Mouse (Mus musculus) layer of hippocampus, adult 2 months (tissue): Measurements from ENCODE around the gene Scn5a. TPM values are rescaled to one million over a fixed set of nuclear protein-coding genes. Genes with fewer than 3 reads are reported as not detected.

ENCODE experiments used
- DNase-seq, 2 experiments: peaks; one replicate each; pipeline ENCODE4 v3.0.0; 2022; ENCODE audit warnings: low spot score in 2 of 2
- H3K27ac ChIP-seq: fragments of 200-600 bp; 2 replicates; pipeline ENCODE4 v1.8.1; 2022
- H3K4me3 ChIP-seq: fragments of 200-600 bp; 2 replicates; pipeline ENCODE4 v1.8.1; 2022; ENCODE audit warnings: mild to moderate bottlenecking
- CTCF ChIP-seq: fragments of 200-600 bp; conservative IDR thresholded peaks from 2 replicates; pipeline ENCODE4 v1.8.1; 2022; ENCODE audit warnings: antibody characterized with exemption, mild to moderate bottlenecking, moderate library complexity
- total RNA-seq, 2 experiments: library from RNA; stranded (reverse); gene quantifications; 2 replicates each; pipeline ENCODE4 v1.2.3; 2021

Scn5a gene
- total RNA-seq, 2 experiments from 2014 or later: 0.86 to 0.97 TPM

- peak overlapping the region; percentile 49 for H3K4me3 ChIP-seq
- no peak for DNase-seq
Observed at GRCm38 (mm10) chr9:119578311-119578635, 543 bp downstream of the Scn5a start.

GRCm38 (mm10) chr9:119576977-119577376, 1.8 kb downstream of the Scn5a start:
- H3K27ac ChIP-seq: no peak overlapping the region
- TF ChIP-seq CTCF: no peak
- DNase-seq: peak; percentile 20 to 50
- H3K4me3 ChIP-seq: no peak overlapping the region

More at GRCm38 (mm10) chr9:119578311-119578635, 543 bp downstream of the Scn5a start:
- no peak overlapping the region for H3K27ac ChIP-seq
- no peak for TF ChIP-seq CTCF

GRCm38 (mm10) chr9:119575732-119576131, 3.1 kb downstream of the Scn5a start:
- Histone ChIP-seq H3K27ac (no peak overlapping the region), H3K4me3 (no peak overlapping the region)
- DNase-seq: no peak
- TF ChIP-seq CTCF: no peak

GRCm38 (mm10) chr9:119574366-119574765, 4.5 kb downstream of the Scn5a start:
- Histone ChIP-seq H3K4me3 (no peak overlapping the region), H3K27ac (no peak overlapping the region)
- TF ChIP-seq CTCF: no peak
- DNase-seq: no peak

- TF ChIP-seq CTCF: no peak
- no peak overlapping the region for H3K27ac ChIP-seq
- H3K4me3 ChIP-seq: no peak overlapping the region
- no peak for DNase-seq
Observed at GRCm38 (mm10) chr9:119573009-119573408, 5.8 kb downstream of the Scn5a start.

GRCm38 (mm10) chr9:119571411-119571888, 7.4 kb downstream of the Scn5a start:
- Histone ChIP-seq H3K4me3 (no peak overlapping the region), H3K27ac (no peak overlapping the region)
- TF ChIP-seq CTCF: no peak
- DNase-seq: no peak

GRCm38 (mm10) chr9:119570652-119571051, 8.2 kb downstream of the Scn5a start:
- Histone ChIP-seq H3K27ac (no peak overlapping the region), H3K4me3 (no peak overlapping the region)
- no peak for DNase-seq
- no peak for TF ChIP-seq CTCF

GRCm38 (mm10) chr9:119568732-119569131, 10.1 kb downstream of the Scn5a start:
- TF ChIP-seq CTCF: no peak
- no peak for DNase-seq
- H3K27ac ChIP-seq: no peak overlapping the region
- no peak overlapping the region for H3K4me3 ChIP-seq

- TF ChIP-seq CTCF: no peak
- H3K4me3 ChIP-seq: no peak overlapping the region
- no peak for DNase-seq
- no peak overlapping the region for H3K27ac ChIP-seq
Observed at GRCm38 (mm10) chr9:119567800-119568199, 11.0 kb downstream of the Scn5a start.

- H3K27ac ChIP-seq: no peak overlapping the region
- no peak for DNase-seq
Observed at GRCm38 (mm10) chr9:119566214-119566613, 12.6 kb downstream of the Scn5a start.

GRCm38 (mm10) chr9:119564803-119565202, 14.0 kb downstream of the Scn5a start:
- no peak overlapping the region for H3K27ac ChIP-seq
- DNase-seq: no peak
- no peak overlapping the region for H3K4me3 ChIP-seq
- no peak for TF ChIP-seq CTCF

More at GRCm38 (mm10) chr9:119566214-119566613, 12.6 kb downstream of the Scn5a start:
- no peak overlapping the region for H3K4me3 ChIP-seq
- no peak for TF ChIP-seq CTCF

GRCm38 (mm10) chr9:119563617-119564016, 15.2 kb downstream of the Scn5a start:
- DNase-seq: no peak
- TF ChIP-seq CTCF: no peak
- Histone ChIP-seq H3K27ac (no peak overlapping the region), H3K4me3 (no peak overlapping the region)

GRCm38 (mm10) chr9:119562256-119562655, 16.6 kb downstream of the Scn5a start:
- Histone ChIP-seq H3K4me3 (no peak overlapping the region), H3K27ac (no peak overlapping the region)
- DNase-seq: no peak
- TF ChIP-seq CTCF: no peak

- no peak for TF ChIP-seq CTCF
- no peak overlapping the region for H3K4me3 ChIP-seq
- DNase-seq: no peak
- no peak overlapping the region for H3K27ac ChIP-seq
Observed at GRCm38 (mm10) chr9:119561746-119562145, 17.1 kb downstream of the Scn5a start.
